Mouse (Mus musculus): ENCODE data around the gene Sirt2. TPM values are rescaled to one million over a fixed set of nuclear protein-coding genes. Genes with fewer than 3 reads are reported as not detected.

Gene Sirt2
- total and polyA plus RNA-seq, 2 experiments from 2014 or later: 44.7 to 60.6 TPM

DNA sequence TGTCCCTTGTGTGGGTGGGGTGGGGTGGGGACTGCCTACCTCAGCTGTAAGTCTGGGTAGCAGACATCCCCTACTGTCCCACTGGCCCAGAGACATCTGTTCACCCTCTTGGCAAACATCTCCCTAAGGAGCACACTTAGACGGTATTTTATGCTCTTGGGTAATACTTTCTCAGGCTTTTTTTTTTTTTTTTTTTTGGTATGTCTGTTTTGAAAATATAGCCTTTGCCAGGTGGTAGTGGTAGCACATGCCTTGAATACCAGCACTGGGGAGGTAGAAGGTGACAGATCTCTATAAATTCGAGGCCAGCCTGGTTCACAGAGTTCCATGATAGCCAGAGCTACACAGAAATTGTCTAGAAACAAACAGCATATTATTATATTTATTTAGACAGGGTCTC lies 57.4 kb downstream of the Sirt2 start:
- no peak overlapping the region for H3K4me2 ChIP-seq (ENCODE audit: low read depth, low read length)
- DNase-seq (ENCODE audit: low spot score): no peak
- H3K27ac ChIP-seq (ENCODE audit: low read depth): peak overlapping the region; percentile 94
- TF ChIP-seq CTCF (IDR thresholded peaks at IDR 0.05; ENCODE audit: low read depth) (no peak), EP300 (IDR thresholded peaks at IDR 0.05; ENCODE audit: low read depth) (no peak)
- peak overlapping the region; percentile 56; the same call in 1 of the 2 replicates for H3K9ac ChIP-seq (replicated peaks; ENCODE audit: low read depth, low read length)
- no peaks in the 10 kb centered on the region for H3K27me3 ChIP-seq (ENCODE audit: control insufficient read depth, insufficient read depth, low read length)
- peaks cover 46% of the 10 kb centered on the region for H3K36me3 ChIP-seq (replicated peaks; ENCODE audit: control insufficient read depth, insufficient read depth, low read length)
- no peak overlapping the region for H3K4me3 ChIP-seq (ENCODE audit: low read depth, low read length)
- peaks cover 27% of the 10 kb centered on the region for H3K4me1 ChIP-seq (ENCODE audit: control insufficient read depth, insufficient read depth)
- no peak for ATAC-seq (ENCODE audit: insufficient read depth, low read depth)
- 22% methylated on average over 2 of the region's 2 CpGs for WGBS
- H3K9me3 ChIP-seq (replicated peaks; ENCODE audit: control insufficient read depth, low read length): no peaks in the 10 kb centered on the region

DNA sequence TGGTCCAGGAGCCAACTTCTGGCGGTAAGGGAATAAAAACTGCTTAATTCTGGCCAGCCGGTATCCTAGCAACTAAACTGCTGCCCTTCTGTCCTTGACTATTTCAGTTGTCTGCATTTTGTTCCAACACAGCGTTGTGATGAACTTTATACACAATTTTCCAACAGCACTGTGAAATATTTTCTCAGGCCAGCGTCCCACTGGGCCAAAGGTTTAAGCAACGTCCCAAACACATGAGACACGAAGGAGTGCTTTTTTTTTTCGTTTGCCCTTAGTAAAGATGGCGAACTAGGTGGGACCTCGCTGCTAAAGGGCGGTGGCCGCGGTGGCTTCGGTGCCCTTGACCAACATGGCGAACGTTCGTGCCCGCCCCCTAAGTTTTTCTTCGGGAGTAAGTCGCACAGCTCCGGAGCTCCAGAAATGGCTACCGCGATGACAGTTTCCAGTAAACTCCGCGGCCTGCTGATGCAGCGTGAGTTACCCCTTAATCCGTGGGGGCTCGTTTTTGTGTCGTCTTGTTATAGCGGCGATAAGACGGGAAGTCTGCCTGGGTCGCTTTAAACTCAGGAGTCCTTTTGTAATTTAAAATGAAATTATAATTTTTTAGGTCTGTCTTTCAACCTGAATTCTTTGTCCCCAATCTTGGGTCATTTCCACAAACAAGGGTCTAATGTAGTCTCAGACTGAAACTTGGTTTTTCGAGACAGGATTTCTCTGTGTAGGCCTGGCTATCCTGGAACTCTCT lies 58.6 kb downstream of the Sirt2 start, which contains the start of gene Ech1:
Ech1 (plus strand) TSS at position 277 of the 745 bp plus-strand sequence.
- peaks cover 38% of the 10 kb centered on the region for H3K36me3 ChIP-seq (replicated peaks; ENCODE audit: control insufficient read depth, insufficient read depth, low read length)
- 2% methylated on average over 33 of the region's 33 CpGs for WGBS
- DNase-seq (ENCODE audit: low spot score) (peak; percentile 95), ATAC-seq (ENCODE audit: insufficient read depth, low read depth) (peak; percentile 84)
- peak within 1 kb of the TSS; percentile 60 for H3K4me2 ChIP-seq (ENCODE audit: low read depth, low read length)
- no peaks in the 10 kb centered on the region for H3K27me3 ChIP-seq (ENCODE audit: control insufficient read depth, insufficient read depth, low read length)
- peaks cover 19% of the 10 kb centered on the region for H3K4me1 ChIP-seq (ENCODE audit: control insufficient read depth, insufficient read depth)
- H3K9ac ChIP-seq (replicated peaks; ENCODE audit: low read depth, low read length): peak within 1 kb of the TSS; percentile 74
- H3K9me3 ChIP-seq (replicated peaks; ENCODE audit: control insufficient read depth, low read length): no peaks in the 10 kb centered on the region
- TF ChIP-seq CTCF (IDR thresholded peaks at IDR 0.05; ENCODE audit: low read depth) (no peak), EP300 (IDR thresholded peaks at IDR 0.05; ENCODE audit: low read depth) (peak; percentile 98)
- H3K4me3 ChIP-seq (ENCODE audit: low read depth, low read length): peak within 1 kb of the TSS; percentile 54
- H3K27ac ChIP-seq (ENCODE audit: low read depth): peak within 1 kb of the TSS; percentile 94

DNA sequence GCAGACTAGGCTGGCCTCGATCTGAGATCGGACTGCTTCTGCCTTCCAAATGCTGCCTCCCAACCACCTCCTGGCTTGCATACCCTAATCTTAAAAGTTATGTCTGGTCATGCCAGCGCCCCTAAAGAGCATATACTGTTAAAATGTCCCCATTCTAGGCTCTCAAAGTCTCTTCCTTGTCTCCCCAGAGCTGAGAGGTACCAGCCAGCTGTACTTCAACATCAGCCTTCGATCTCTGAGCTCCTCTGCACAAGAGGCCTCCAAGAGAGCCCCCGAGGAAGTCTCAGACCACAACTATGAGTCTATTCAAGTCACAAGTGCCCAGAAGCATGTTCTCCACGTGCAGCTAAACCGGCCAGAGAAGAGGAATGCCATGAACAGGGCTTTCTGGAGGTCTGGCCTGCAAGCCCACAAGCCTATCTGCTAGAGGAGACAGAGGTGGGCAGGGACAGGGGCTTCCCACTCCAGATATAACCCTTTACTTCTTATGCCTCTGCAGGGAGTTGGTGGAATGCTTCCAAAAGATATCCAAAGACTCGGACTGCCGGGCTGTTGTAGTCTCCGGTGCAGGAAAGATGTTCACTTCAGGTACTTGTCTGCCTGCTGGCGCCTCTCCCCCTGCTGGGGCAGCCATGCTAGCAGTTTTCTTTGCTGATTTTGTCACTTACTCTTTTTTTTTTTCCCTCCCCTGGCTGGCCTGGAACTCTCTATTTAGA lies 59.3 kb downstream of the Sirt2 start:
- no peak for TF ChIP-seq CTCF (IDR thresholded peaks at IDR 0.05; ENCODE audit: low read depth)
- TF ChIP-seq EP300 (IDR thresholded peaks at IDR 0.05; ENCODE audit: low read depth): no peak
- Histone ChIP-seq H3K27ac (ENCODE audit: low read depth) (peak overlapping the region; percentile 94), H3K4me1 (ENCODE audit: control insufficient read depth, insufficient read depth) (peaks cover 19% of the 10 kb centered on the region), H3K4me3 (ENCODE audit: low read depth, low read length) (peak overlapping the region; percentile 54), H3K9ac (replicated peaks; ENCODE audit: low read depth, low read length) (peak overlapping the region; percentile 74), H3K9me3 (replicated peaks; ENCODE audit: control insufficient read depth, low read length) (no peaks in the 10 kb centered on the region), H3K27me3 (ENCODE audit: control insufficient read depth, insufficient read depth, low read length) (no peaks in the 10 kb centered on the region), H3K4me2 (ENCODE audit: low read depth, low read length) (peak overlapping the region; percentile 60), H3K36me3 (replicated peaks; ENCODE audit: control insufficient read depth, insufficient read depth, low read length) (peaks cover 36% of the 10 kb centered on the region)
- ATAC-seq (ENCODE audit: insufficient read depth, low read depth) (peak; percentile 8; the same call in 1 of the 2 replicates), DNase-seq (ENCODE audit: low spot score) (no peak)
- 29% methylated on average over 11 of the region's 11 CpGs for WGBS

DNA sequence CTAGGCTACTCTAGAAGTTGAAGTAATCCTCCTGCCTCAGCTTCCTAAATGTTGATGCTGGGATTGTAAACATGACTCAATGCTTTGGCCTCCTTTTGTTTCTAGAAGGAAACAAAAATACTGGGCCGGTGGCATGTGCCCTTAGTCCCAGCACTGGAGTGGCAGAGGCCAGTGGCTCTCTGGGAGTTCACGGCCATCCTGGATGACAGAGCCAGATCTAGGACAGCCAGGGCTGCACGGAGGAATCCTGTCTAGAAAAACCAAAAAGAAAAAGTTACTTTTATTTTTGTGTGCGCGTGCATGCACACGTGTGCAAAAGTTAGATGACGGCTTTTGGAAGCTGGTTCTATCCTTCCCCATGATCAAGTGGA lies 59.9 kb downstream of the Sirt2 start:
- Histone ChIP-seq H3K27me3 (ENCODE audit: control insufficient read depth, insufficient read depth, low read length) (no peaks in the 10 kb centered on the region), H3K9ac (replicated peaks; ENCODE audit: low read depth, low read length) (0 out of 2 replicates have a peak overlapping the region, but pooled peaks have one; percentile 74), H3K36me3 (replicated peaks; ENCODE audit: control insufficient read depth, insufficient read depth, low read length) (peaks cover 36% of the 10 kb centered on the region), H3K4me3 (ENCODE audit: low read depth, low read length) (peak overlapping the region; percentile 54; the same call in 1 of the 2 replicates), H3K4me1 (ENCODE audit: control insufficient read depth, insufficient read depth) (peaks cover 24% of the 10 kb centered on the region), H3K4me2 (ENCODE audit: low read depth, low read length) (peak overlapping the region; percentile 60), H3K9me3 (replicated peaks; ENCODE audit: control insufficient read depth, low read length) (no peaks in the 10 kb centered on the region), H3K27ac (ENCODE audit: low read depth) (peak overlapping the region; percentile 94)
- WGBS: 88% methylated on average over 7 of the region's 7 CpGs
- DNase-seq (ENCODE audit: low spot score) (no peak), ATAC-seq (ENCODE audit: insufficient read depth, low read depth) (no peak)
- TF ChIP-seq EP300 (IDR thresholded peaks at IDR 0.05; ENCODE audit: low read depth) (no peak), CTCF (IDR thresholded peaks at IDR 0.05; ENCODE audit: low read depth) (no peak)

DNA sequence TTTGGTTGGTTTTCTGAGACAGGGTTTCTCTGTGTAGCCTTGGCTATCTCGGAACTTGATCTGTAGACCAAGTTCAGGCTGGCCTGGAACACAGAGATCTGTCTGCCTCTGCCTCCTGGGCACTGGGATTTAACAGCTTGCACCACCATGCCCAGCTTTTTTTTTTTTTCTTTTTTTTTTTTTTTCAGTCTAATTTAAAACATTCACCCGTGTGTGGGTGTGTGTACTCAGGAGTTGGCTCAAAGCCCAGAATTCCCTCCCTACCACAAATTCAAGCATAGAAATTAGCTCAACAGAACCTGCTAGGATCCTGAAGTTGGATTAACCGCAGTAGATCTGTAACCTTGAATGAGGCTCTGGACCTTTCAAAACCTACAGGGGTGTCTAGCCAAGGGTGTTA lies 60.8 kb downstream of the Sirt2 start:
- no peaks in the 10 kb centered on the region for H3K9me3 ChIP-seq (replicated peaks; ENCODE audit: control insufficient read depth, low read length)
- H3K4me2 ChIP-seq (ENCODE audit: low read depth, low read length): no peak overlapping the region
- 39% methylated on average over 3 of the region's 3 CpGs for WGBS
- no peak for ATAC-seq (ENCODE audit: insufficient read depth, low read depth)
- H3K4me1 ChIP-seq (ENCODE audit: control insufficient read depth, insufficient read depth): peaks cover 25% of the 10 kb centered on the region
- no peak for TF ChIP-seq CTCF (IDR thresholded peaks at IDR 0.05; ENCODE audit: low read depth)
- TF ChIP-seq EP300 (IDR thresholded peaks at IDR 0.05; ENCODE audit: low read depth): no peak
- H3K9ac ChIP-seq (replicated peaks; ENCODE audit: low read depth, low read length): no peak overlapping the region
- peak overlapping the region; percentile 44; the same call in 1 of the 2 replicates for H3K27ac ChIP-seq (ENCODE audit: low read depth)
- no peak overlapping the region for H3K4me3 ChIP-seq (ENCODE audit: low read depth, low read length)
- H3K36me3 ChIP-seq (replicated peaks; ENCODE audit: control insufficient read depth, insufficient read depth, low read length): peaks cover 36% of the 10 kb centered on the region
- no peak for DNase-seq (ENCODE audit: low spot score)
- H3K27me3 ChIP-seq (ENCODE audit: control insufficient read depth, insufficient read depth, low read length): no peaks in the 10 kb centered on the region

Measured in heart, postnatal 0 days (tissue).